Mouse (Mus musculus): ENCODE measurements at regions not wholly inside any gene's neighbourhood (a gene's known extent, or its start where the extent isn't known, plus 50 kb on each side); places are given as distances from the start of the nearest gene placed in this dataset.

DNA sequence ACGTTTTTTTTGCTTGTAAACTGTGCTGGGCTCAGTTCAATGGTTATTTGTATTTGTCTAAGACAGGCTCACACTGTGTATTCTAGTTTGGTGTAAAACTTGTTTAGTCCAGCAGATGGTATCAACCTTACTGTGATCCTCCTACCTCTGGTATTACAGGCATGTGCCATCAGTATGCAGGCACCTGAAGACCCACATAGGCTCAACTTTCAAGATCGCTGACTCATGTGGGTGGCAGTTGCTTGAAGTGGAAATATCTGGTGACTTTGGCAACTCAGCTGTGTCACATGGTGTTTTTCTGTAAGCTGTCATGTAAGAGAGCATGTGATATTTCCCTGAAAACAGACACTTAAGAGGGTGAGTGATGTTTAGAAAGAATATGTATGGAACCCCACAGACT is 92.2 kb upstream of the Rprm start:
- Histone ChIP-seq H3K9ac (ENCODE audit: control insufficient read depth, low read depth, low read length, poor library complexity, severe bottlenecking) (no peak overlapping the region), H3K27ac (ENCODE audit: control insufficient read depth, low read depth, low read length) (no peak overlapping the region), H3K9me3 (replicated peaks; ENCODE audit: insufficient read depth, low read length) (no peaks in the 10 kb centered on the region), H3K79me2 (ENCODE audit: control insufficient read depth, insufficient read depth, low read length, poor library complexity) (no peaks in the 10 kb centered on the region), H3K36me3 (ENCODE audit: control insufficient read depth in 1 of 2, insufficient read depth in 2 of 2, low read length in 2 of 2) (no peaks in the 10 kb centered on the region), H3K4me1 (ENCODE audit: control insufficient read depth in 1 of 2, insufficient read depth in 2 of 2, low read length in 2 of 2) (peaks cover 0 to 5% of the 10 kb centered on the region in 2 experiments; a peak in 1 of 4 replicates), H3K27me3 (ENCODE audit: control insufficient read depth in 1 of 2, insufficient read depth in 2 of 2, low read length in 2 of 2) (no peaks in the 10 kb centered on the region), H3K4me3 (ENCODE audit: control insufficient read depth in 1 of 2, insufficient read depth in 1 of 2, low read depth in 2 of 2, low read length in 2 of 2) (no peak overlapping the region)
- DNase-seq (ENCODE audit: low read depth, low spot score): peak; percentile 19
- TF ChIP-seq HCFC1 (IDR thresholded peaks at IDR 0.05; ENCODE audit: low read depth, low read length) (no peak), TCF12 (IDR thresholded peaks at IDR 0.05; ENCODE audit: low read depth, low read length) (no peak), MXI1 (IDR thresholded peaks at IDR 0.05; ENCODE audit: low read depth, low read length) (peak; percentile 33; the same call in 1 of the 2 replicates), ZC3H11A (IDR thresholded peaks at IDR 0.05; ENCODE audit: low read depth, low read length) (no peak), ZKSCAN1 (IDR thresholded peaks at IDR 0.05; ENCODE audit: low read depth, low read length) (no peak), NRF1 (IDR thresholded peaks at IDR 0.05; ENCODE audit: insufficient read depth, low read depth, low read length, poor library complexity, severe bottlenecking) (no peak), EP300 (IDR thresholded peaks at IDR 0.05; ENCODE audit: low read depth in 1 of 2, low read length in 2 of 2) (peak in 1 of 2 experiments; percentile 20; a peak in 1 of 4 replicates), SMC3 (IDR thresholded peaks at IDR 0.05; ENCODE audit: low read depth, low read length) (no peak), GATA1 (IDR thresholded peaks at IDR 0.05; ENCODE audit: low read depth, low read length) (no peak), POLR2AphosphoS2 (IDR thresholded peaks at IDR 0.05; ENCODE audit: low read length) (no peak), ETS1 (IDR thresholded peaks at IDR 0.05; ENCODE audit: low read depth, low read length) (no peak), MAZ (IDR thresholded peaks at IDR 0.05; ENCODE audit: low read depth, low read length) (no peak), POLR2AphosphoS5 (IDR thresholded peaks at IDR 0.05; ENCODE audit: borderline replicate concordance, low read depth, low read length) (no peak), POLR2A (IDR thresholded peaks at IDR 0.05; ENCODE audit: control insufficient read depth in 1 of 2, insufficient read depth in 1 of 2, low read depth in 1 of 2, low read length in 2 of 2, poor library complexity in 1 of 2) (no peak), USF1 (IDR thresholded peaks at IDR 0.05; ENCODE audit: low read depth, low read length) (peak; percentile 64; the same call in 1 of the 2 replicates), SIN3A (IDR thresholded peaks at IDR 0.05; ENCODE audit: low read length) (no peak), ZNF384 (IDR thresholded peaks at IDR 0.05; ENCODE audit: low read depth, low read length) (no peak), CTCF (IDR thresholded peaks at IDR 0.05 in 2 of 3, conservative IDR thresholded peaks at IDR 0.05 in 1 of 3; ENCODE audit: control insufficient read depth in 1 of 3, insufficient read depth in 1 of 3, low read depth in 2 of 3, low read length in 3 of 3, poor library complexity in 1 of 3, severe bottlenecking in 1 of 3) (no peak), CHD1 (IDR thresholded peaks at IDR 0.05; ENCODE audit: low read depth, low read length) (no peak), RAD21 (IDR thresholded peaks at IDR 0.05; ENCODE audit: low read depth, low read length) (no peak), MYB (IDR thresholded peaks at IDR 0.05; ENCODE audit: low read depth, low read length) (no peak), USF2 (IDR thresholded peaks at IDR 0.05; ENCODE audit: borderline replicate concordance in 1 of 2, insufficient read depth in 1 of 2, low read depth in 1 of 2, low read length in 2 of 2) (no peak), E2F4 (IDR thresholded peaks at IDR 0.05; ENCODE audit: borderline replicate concordance, low read depth, low read length) (no peak)
